Mouse (Mus musculus) yolk sac, embryonic 10.5 days (tissue): ENCODE measurements at regions not wholly inside any gene's neighbourhood (a gene's known extent, or its start where the extent isn't known, plus 50 kb on each side); places are given as distances from the start of the nearest gene placed in this dataset.

Source experiments
- DNase-seq: peaks from one replicate; pipeline ENCODE4 v3.0.0-alpha.2; 2017; ENCODE audit warnings: low spot score

GRCm38 (mm10) chr13:30085446-30085845 lies 50.8 kb upstream of the Mboat1 start:
- no peak for DNase-seq

DNA sequence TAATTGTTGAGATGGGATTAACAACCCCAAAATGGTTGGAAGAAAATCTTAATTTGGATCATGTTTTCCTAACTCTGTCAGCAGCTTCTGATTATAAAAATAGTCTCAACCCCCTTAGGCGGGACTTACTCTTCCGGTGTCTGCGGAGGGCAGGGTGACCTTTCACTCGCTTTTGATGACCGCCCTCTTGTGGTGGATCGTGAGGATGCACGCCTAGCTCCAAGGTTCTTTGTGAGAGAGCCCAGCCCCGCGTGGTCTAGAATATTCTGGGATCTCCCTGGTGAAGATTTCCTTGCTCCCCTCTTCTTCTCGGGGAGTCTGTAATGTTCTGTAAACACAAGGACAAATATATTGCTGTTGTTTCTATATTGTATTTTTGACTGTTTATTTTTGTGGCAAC lies 51.3 kb upstream of the Mboat1 start:
- DNase-seq = peak; percentile 82

DNA sequence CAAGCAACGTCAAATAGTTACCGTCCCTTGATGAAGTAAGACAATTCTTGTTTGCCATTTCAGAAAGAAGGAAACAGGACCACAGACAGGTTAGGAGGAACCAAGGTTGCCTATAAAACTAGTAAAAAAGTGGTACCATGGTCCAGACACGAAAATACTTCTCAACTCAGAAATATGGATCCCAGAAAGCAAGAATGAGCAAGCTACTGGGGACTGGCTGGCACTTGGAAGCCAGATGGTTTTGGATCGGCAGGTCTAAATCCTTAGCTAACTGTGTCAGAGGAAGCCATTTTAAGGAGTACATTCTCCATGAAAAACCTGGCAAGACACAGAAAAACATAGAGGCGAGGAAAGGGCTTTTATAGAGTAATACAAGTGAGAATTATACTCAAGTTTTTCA lies 51.9 kb upstream of the Mboat1 start:
- no peak for DNase-seq

DNA sequence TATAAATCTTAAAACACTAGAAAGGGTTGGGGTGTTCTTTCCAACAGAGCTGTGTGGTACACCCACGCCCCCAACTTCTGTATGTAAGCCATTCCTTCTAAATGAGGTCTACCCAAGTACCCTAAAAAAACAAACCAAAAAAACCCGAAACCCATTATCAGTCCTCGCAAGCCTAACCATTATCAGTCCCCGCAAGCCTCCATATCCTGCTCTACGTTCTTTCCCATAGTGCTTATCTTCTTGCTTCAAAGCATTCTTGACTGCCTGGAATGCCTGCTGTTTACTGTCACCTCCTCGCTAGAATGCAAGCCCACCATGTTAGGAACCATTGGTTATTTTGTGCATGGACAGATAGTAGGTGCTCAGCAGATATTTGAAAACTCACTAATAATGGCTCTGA lies 52.3 kb upstream of the Mboat1 start:
- DNase-seq = no peak

GRCm38 (mm10) chr13:30082761-30083160 lies 53.5 kb upstream of the Mboat1 start:
- DNase-seq = no peak

GRCm38 (mm10) chr13:30080705-30081474 lies 55.4 kb upstream of the Mboat1 start:
- DNase-seq = peak; percentile 25

DNA sequence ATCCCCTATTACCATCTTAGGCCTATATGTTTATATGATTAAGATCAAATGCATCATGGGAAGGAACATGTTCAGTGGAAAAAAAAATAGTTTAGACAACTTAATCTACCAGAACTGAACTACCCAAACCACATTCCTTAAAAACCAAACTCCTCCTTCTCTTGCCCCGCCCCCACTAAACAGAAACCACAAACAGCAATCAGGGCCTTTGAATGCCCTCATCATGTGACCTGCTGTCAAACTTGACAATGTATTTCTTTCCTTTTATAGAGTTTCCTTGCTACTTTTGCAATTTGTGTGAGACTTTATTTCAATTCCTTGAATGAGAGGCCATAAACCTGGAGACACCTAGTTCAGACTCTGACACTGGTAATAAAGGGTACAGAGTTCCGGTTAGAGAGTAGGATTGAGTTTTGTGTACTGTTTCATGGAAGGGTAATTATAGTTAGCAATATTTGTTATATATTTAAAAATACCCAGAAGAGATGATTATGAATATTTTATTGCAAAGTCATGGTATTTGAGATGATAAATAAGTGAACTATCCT lies 61.7 kb upstream of the Mboat1 start:
- DNase-seq = no peak

DNA sequence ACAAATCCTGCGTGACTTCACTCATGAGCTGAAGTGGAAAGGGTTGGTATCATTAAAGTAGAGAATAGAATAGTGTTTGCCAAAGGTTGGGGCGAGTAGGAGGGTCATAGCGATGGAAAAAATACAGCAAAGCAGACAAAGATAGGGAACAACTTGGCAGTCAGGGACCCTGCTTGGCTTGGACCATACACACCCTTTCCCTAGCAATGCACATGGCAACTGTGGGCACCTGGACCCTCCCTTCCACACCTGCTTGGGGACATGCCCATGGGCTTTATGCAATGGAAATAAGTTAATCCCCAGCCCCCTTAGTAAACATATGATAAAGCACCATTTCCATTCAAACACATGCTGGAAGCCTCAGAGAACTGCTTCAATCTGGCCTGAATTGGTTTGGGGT lies 62.2 kb upstream of the Mboat1 start:
- DNase-seq = no peak

DNA sequence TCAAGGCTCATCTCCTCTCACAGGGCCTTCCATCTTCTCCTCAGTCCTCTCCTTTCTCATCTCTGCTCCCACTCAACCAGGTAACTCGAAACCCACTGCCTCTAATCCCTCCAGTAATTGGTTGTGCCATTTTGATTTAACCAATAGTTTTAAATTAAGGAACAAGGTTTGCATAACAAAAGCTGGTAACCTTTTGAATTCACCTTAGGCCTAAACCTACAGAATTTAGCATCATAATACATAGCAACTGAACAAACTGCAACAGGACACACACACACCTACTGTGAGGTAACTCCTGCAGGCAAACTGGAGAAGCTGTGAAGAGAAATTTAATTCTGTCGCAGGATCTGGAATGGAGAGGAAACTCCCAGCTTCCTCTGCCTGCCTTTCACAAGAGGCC lies 66.9 kb upstream of the Mboat1 start:
- DNase-seq = no peak

- DNase-seq = no peak
Observed at GRCm38 (mm10) chr13:30067581-30068375, 68.5 kb upstream of the Mboat1 start.

DNA sequence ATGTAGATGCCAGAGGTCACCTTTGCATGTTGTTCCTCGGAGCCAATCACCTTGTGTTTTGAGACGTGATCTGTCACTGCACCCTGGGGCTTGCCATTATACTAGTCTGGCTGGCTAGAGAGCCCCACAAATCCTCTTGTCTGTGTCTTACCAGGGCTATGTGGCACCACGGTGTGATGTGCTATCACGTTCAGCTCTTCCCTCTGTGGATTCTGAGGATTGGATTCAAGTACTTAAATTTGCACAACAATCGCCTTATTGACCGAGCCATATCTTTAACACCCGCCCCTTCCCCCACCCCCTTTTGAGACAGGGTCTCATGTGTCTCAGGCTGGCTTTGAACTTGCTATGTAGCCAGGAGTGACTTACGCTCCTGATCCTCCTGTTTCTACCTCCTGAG lies 70.8 kb upstream of the Mboat1 start:
- DNase-seq = no peak

DNA sequence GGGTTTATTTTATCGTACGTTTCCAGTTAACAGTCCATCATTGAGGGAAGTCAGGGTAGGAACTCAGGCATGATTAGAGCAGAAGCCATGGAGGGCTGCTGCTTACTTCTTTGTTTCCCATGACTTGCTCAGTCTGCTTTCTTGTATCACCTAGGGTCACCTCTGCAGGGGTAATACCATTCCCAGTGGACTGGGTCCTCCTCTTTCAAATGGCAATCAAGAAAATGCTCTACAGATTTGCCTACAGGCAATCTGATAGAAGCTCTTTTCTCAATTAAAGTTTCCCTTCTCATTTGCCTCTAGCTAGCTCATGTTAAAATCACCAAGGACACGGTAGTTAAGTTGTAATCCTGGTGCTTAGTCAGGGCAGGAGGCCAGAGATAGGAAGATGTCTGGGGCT lies 72.5 kb upstream of the Mboat1 start:
- no peak for DNase-seq

GRCm38 (mm10) chr13:30062285-30062684 lies 74.0 kb upstream of the Mboat1 start:
- no peak for DNase-seq

GRCm38 (mm10) chr13:30055141-30055645 lies 69.3 kb upstream of the E2f3 start:
- no peak for DNase-seq

- peak; percentile 57 for DNase-seq
Observed at GRCm38 (mm10) chr13:30051891-30052550, 66.2 kb upstream of the E2f3 start.

GRCm38 (mm10) chr13:30050745-30051508 lies 65.1 kb upstream of the E2f3 start:
- no peak for DNase-seq

- peak; percentile 14 for DNase-seq
Observed at GRCm38 (mm10) chr13:30048260-30048859, 62.5 kb upstream of the E2f3 start.

DNA sequence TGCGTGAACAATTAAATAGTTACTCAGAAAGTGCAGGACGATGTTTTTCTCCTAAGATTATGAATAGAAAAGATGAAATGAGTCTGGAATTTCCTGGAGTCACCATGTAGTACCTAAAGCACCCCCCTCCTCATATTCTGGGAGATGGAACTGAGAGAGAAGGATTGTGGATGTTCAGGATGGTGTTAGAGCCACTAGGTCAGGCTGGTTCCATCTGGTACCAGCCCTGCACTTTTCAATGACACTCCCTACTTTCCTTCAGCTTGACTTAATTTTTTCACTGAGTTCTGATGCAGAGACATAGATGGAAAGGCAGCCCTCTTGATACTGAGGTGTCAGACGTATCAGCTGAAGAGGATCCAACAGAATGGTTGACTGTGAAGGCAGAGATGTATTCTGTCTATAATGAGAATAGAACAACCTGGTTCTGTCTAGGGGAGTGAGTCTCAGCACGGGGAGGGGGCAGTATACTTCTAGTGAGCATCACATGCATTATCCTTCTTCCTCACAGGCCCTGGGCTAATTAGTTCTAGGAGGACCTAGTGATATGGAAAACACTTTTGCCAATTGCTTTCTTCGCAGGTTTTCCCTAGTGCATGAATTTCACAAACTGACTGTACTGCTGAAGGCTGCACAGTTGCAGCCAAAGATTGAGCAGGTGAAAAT lies 60.8 kb upstream of the E2f3 start:
- no peak for DNase-seq

GRCm38 (mm10) chr13:30046061-30046460 lies 60.2 kb upstream of the E2f3 start:
- DNase-seq = no peak

DNA sequence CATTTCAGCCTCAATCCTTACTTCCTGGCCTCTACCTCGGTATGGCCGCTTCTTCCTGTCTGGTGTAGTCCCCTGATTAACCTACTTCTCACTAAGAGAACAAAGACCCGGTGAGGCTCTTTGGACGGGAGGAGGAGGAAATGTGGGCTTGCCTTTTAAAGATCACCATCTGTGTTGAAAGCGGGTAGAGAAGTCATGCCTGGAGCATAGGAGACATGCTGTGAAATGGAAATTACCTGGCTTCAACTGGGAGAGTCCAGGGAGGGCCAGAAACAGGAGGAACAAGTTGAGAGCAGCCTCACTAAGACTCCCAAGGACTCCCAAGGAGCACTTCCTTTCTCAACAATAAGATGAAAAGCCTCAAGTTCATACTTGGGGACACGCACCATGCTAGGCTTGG lies 59.4 kb upstream of the E2f3 start:
- DNase-seq = no peak

- DNase-seq = no peak
Observed at GRCm38 (mm10) chr13:30044790-30045189, 58.9 kb upstream of the E2f3 start.
